ENCODE assay signal across 8 mouse cellular contexts in the genomic region with DNA sequence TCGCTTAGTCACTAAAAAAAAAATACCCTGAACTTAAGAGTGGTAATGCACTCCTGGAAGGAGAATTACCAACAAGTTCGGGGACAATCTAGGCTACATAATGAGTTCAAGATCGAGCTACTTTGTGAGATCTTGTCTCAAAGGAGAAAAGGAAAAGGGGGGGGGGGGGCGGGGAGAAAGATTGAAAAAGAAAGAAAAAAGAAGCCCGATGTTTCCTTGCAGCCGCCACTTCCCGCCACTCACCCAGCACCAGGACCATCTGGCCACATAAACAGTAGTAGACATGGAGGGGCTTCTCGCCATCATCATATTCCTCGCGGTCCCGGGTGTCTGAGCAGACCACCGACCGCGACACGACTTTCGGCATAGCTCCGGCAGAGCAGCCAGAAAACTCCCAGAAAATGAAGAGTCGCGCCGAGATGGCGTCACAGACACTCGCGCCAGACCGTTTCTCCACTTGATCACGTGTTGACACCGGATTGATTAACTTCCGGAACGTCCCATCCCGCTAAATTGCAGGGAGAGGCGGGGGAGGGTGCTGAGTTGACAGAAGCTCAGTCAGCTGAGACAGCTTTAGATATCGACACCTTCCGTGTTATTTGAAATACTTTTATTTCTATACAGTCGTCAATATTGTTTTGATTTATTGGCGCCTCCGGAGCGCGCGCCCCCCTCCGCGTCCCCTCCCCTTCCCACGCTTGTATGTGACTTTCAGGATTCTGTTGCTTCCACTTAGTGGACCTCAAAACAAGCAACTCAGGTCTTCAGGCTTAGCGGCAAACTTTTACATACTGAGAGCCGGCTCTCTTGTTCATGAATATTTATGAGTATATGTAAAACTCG. TPM values are rescaled to one million over a fixed set of nuclear protein-coding genes. Genes with fewer than 3 reads are reported as not detected.
DNase-seq lines count a peak whose midpoint lies in the region; ATAC-seq lines count a peak whose summit lies in the region.

No protein-coding gene starts in this region.

- H3K27ac ChIP-seq in hindbrain, embryonic 14.5 days: 0 out of 2 replicates have a peak overlapping the region, but pooled peaks have one; percentile 20

- DNase-seq in NIH3T3 (ENCODE audit: low read depth): peak; percentile 87
- DNase-seq in cerebellum, postnatal 10 days: peak; percentile 88 to 89
- DNase-seq in frontal cortex, postnatal 14 days (ENCODE audit: low spot score in 2 of 2): peak; percentile 71
- DNase-seq in hindbrain, embryonic 14.5 days (ENCODE audit: low spot score): peak; percentile 82
- DNase-seq in layer of hippocampus, postnatal 36 days: peak; percentile 79 to 81
- DNase-seq in lung, postnatal 36 days: peak; percentile 91
- peak; percentile 90 for DNase-seq in retina, postnatal 1 day
- DNase-seq in urinary bladder, adult 18-20 months (ENCODE audit: low spot score in 2 of 2): peak; percentile 55 to 61

- peak overlapping the region; percentile 40; the same call in 1 of the 2 replicates for H3K9ac ChIP-seq in hindbrain, embryonic 14.5 days

- H3K9me3 ChIP-seq in hindbrain, embryonic 14.5 days (ENCODE audit: control insufficient read depth, low read length): no peaks in the 10 kb centered on the region

- H3K36me3 ChIP-seq in hindbrain, embryonic 14.5 days (replicated peaks; ENCODE audit: control insufficient read depth, insufficient read depth): no peaks in the 10 kb centered on the region

- peaks cover 5% of the 10 kb centered on the region; the same call in 1 of the 2 replicates for H3K4me1 ChIP-seq in hindbrain, embryonic 14.5 days (replicated peaks; ENCODE audit: control insufficient read depth, insufficient read depth, low read length)

- ATAC-seq in hindbrain, embryonic 14.5 days (ENCODE audit: low FRiP score): peak; percentile 91

- no peaks in the 10 kb centered on the region for H3K27me3 ChIP-seq in hindbrain, embryonic 14.5 days (ENCODE audit: control insufficient read depth, insufficient read depth, low read length)

- H3K4me3 ChIP-seq in hindbrain, embryonic 14.5 days (replicated peaks; ENCODE audit: low read length): peak overlapping the region; percentile 38

- 18% methylated on average over 42 of the region's 44 CpGs for WGBS in hindbrain, embryonic 14.5 days

- H3K4me2 ChIP-seq in hindbrain, embryonic 14.5 days (replicated peaks): peak overlapping the region; percentile 47

RNA-seq across cellular contexts. Expression of a gene that starts 9.7 kb away (rescaled TPM):
- 132 and 134 TPM in 2 replicates for polyA plus RNA-seq in hindbrain, embryonic 14.5 days (2014; fragmentation: Nextera tagmentation; extraction: Ambion mirVana)
- total RNA-seq in layer of hippocampus, postnatal 36 days (2021): 10 to 100 TPM; 55.9 to 62.0 TPM

RNA-seq across cellular contexts. Expression of a gene that starts 9.9 kb away (rescaled TPM):
- 24.6 and 25.3 TPM in 2 replicates for polyA plus RNA-seq in hindbrain, embryonic 14.5 days (2014; fragmentation: Nextera tagmentation; extraction: Ambion mirVana)
- total RNA-seq in layer of hippocampus, postnatal 36 days (2021): 10 to 100 TPM; 40.0 to 44.5 TPM

RNA-seq across cellular contexts. Expression of a gene that starts 38.7 kb away (rescaled TPM):
- polyA plus RNA-seq in hindbrain, embryonic 14.5 days (2014; fragmentation: Nextera tagmentation; extraction: Ambion mirVana): 21.4 and 24.6 TPM in 2 replicates
- total RNA-seq in layer of hippocampus, postnatal 36 days (2021): 10 to 100 TPM; 31.7 to 33.2 TPM

Comparison
In these comparisons a context has a peak if more than half of its experiments do, and no peak if none do; other contexts are left out.
1. Peak in every context shown above with its lines: DNase-seq, ATAC-seq, H3K4me3 ChIP-seq and H3K27ac ChIP-seq.